Mouse (Mus musculus) G1E (cell line): ENCODE data around the gene Tmc4.
"Not testable (repeated sequence)": the region's sequence is repeated elsewhere in the genome, so short reads cannot be mapped to it uniquely, and the experiment has no call there.

Source experiments
- CTCF ChIP-seq: IDR thresholded peaks from 2 replicates; pipeline ENCODE4 v1.5.1; 2012; ENCODE audit warnings: low read depth, low read length, inconsistent platforms, mixed read lengths
- GATA2 ChIP-seq: IDR thresholded peaks from 2 replicates; pipeline ENCODE4 v1.6.1; 2012; ENCODE audit warnings: low read depth, low read length, inconsistent platforms, borderline replicate concordance

DNA sequence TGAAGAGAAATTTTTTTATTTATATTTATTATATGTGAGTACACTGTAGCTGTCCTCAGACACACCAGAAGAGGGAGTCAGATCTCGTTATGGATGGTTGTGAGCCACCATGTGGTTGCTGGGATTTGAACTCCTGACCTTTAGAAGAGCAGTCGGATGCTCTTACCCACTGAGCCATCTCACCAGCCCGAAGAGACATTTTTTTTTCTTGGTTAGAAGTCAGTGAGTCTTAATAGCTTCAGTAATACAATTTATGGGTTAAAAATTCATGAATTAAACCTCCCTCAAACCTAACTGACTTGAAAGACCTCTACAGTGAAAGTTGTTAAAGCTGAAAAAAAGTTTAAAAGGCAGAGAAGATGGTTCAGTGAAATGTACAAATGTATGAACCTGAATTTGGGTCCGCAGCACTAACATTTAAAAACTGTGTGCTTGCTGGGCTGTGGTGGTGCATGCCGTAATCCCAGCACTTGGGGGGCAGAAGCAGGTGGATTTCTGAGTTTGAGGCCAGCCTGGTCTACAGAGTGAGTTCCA, 31.2 kb upstream of the Tmc4 start:
- TF ChIP-seq GATA2, CTCF: not testable (repeated sequence)
